Mouse (Mus musculus) gastrocnemius, postnatal 36 days (tissue): ENCODE data around the gene Rspo4. TPM values are rescaled to one million over a fixed set of nuclear protein-coding genes. Genes with fewer than 3 reads are reported as not detected.

Experiments used
- DNase-seq, 2 experiments: peaks; one replicate each; pipeline ENCODE4 v3.0.0; 2022
- intact Hi-C: fragments of 180-260 bp; cut with DNase I; formaldehyde crosslinking; loops from one replicate; pipeline ENCODE4 v1.15.1; 2025
- long read RNA-seq, 2 experiments: library from polyadenylated mRNA; stranded (forward); transcript quantifications; one replicate each; pipeline ENCODE4 v2.0.0; 2021
- total RNA-seq, 2 experiments: library from RNA; stranded (reverse); gene quantifications; 2 replicates each; pipeline ENCODE4 v1.2.3; 2021

Gene Rspo4
- total RNA-seq, result not detected
- long read RNA-seq, experiment 1, result 0 reads
- long read RNA-seq, experiment 2, result 0 reads

GRCm38 (mm10) chr2:151842648-151843226 is at the start of gene Rspo4:
Gene Rspo4, plus strand, starts transcription at chr2:151842927.
- intact Hi-C loops, result no loop called here
- DNase-seq, result no peak

- intact Hi-C loops, result no loop called here
These were observed 27.1 kb upstream of the Rspo4 start for GRCm38 (mm10) chr2:151815586-151815985.

GRCm38 (mm10) chr2:151862257-151862810 is 19.6 kb downstream of the Rspo4 start:
- DNase-seq, result no peak
- intact Hi-C loops, result loop anchor here (10.0 kb wide), 1 partner anchor 368 kb away; the partner anchor contains the start of gene Nsfl1c

More at GRCm38 (mm10) chr2:151815586-151815985, 27.1 kb upstream of the Rspo4 start:
- DNase-seq, result no peak

GRCm38 (mm10) chr2:151864941-151865340 is 22.2 kb downstream of the Rspo4 start:
- no peak for DNase-seq
- intact Hi-C loops, result loop anchor here (10.0 kb wide), 1 partner anchor 370 kb away; the partner anchor contains the start of gene Nsfl1c

GRCm38 (mm10) chr2:151866487-151866886 is 23.8 kb downstream of the Rspo4 start:
- intact Hi-C loops, result loop anchor here (10.0 kb wide), 1 partner anchor 372 kb away; the partner anchor contains the start of gene Nsfl1c
- no peak for DNase-seq

- intact Hi-C loops, result loop anchor here (10.0 kb wide), 1 partner anchor 373 kb away; the partner anchor contains the start of gene Nsfl1c
- DNase-seq, result no peak
These were observed 25.5 kb downstream of the Rspo4 start for GRCm38 (mm10) chr2:151868196-151868595.

GRCm38 (mm10) chr2:151874551-151874950 is 31.8 kb downstream of the Rspo4 start:
- no peak for DNase-seq
- intact Hi-C loops, result loop anchor here (10.0 kb wide), 1 partner anchor 320 kb away; no protein-coding TSS in a partner anchor

GRCm38 (mm10) chr2:151876012-151876485 is 33.3 kb downstream of the Rspo4 start:
- no peak for DNase-seq
- intact Hi-C loops, result loop anchor here (2.0 to 10.0 kb wide), 3 partner anchors 66 to 319 kb away; no protein-coding TSS in a partner anchor

- no peak for DNase-seq
- intact Hi-C loops, result loop anchor here (5.0 to 10.0 kb wide), 2 partner anchors 64 to 316 kb away; no protein-coding TSS in a partner anchor
These were observed 35.9 kb downstream of the Rspo4 start for GRCm38 (mm10) chr2:151878645-151879044.

- DNase-seq, result no peak
- intact Hi-C loops, result loop anchor here (5.0 to 10.0 kb wide), 2 partner anchors 63 to 315 kb away; no protein-coding TSS in a partner anchor
These were observed 37.0 kb downstream of the Rspo4 start for GRCm38 (mm10) chr2:151879760-151880159.

GRCm38 (mm10) chr2:151891031-151891430 is 48.3 kb downstream of the Rspo4 start:
- intact Hi-C loops, result no loop called here
- no peak for DNase-seq

GRCm38 (mm10) chr2:151893122-151893774 is 50.5 kb downstream of the Rspo4 start:
- no peak for DNase-seq
- intact Hi-C loops, result no loop called here

- intact Hi-C loops, result no loop called here
- DNase-seq, result no peak
These were observed 51.7 kb downstream of the Rspo4 start for GRCm38 (mm10) chr2:151894209-151894980.

- no peak for DNase-seq
These were observed 53.2 kb downstream of the Rspo4 start for GRCm38 (mm10) chr2:151895911-151896310.

GRCm38 (mm10) chr2:151898106-151898505 is 55.4 kb downstream of the Rspo4 start:
- intact Hi-C loops, result no loop called here
- no peak for DNase-seq

More at GRCm38 (mm10) chr2:151895911-151896310, 53.2 kb downstream of the Rspo4 start:
- intact Hi-C loops, result no loop called here

- no peak for DNase-seq
- intact Hi-C loops, result no loop called here
These were observed 58.1 kb downstream of the Rspo4 start for GRCm38 (mm10) chr2:151900845-151901244.

GRCm38 (mm10) chr2:151903267-151903666 is 60.5 kb downstream of the Rspo4 start:
- intact Hi-C loops, result no loop called here
- DNase-seq, result no peak

- intact Hi-C loops, result no loop called here
These were observed 61.2 kb downstream of the Rspo4 start for GRCm38 (mm10) chr2:151903933-151904332.

GRCm38 (mm10) chr2:151904636-151905035 is 61.9 kb downstream of the Rspo4 start:
- no peak for DNase-seq
- intact Hi-C loops, result no loop called here

More at GRCm38 (mm10) chr2:151903933-151904332, 61.2 kb downstream of the Rspo4 start:
- DNase-seq, result no peak

- DNase-seq, result no peak
- intact Hi-C loops, result no loop called here
These were observed 64.3 kb downstream of the Rspo4 start for GRCm38 (mm10) chr2:151907020-151907419.
